Mouse (Mus musculus) layer of hippocampus, postnatal 10 days (tissue): ENCODE results near the gene Vash2. TPM values are rescaled to one million over a fixed set of nuclear protein-coding genes. Genes with fewer than 3 reads are reported as not detected.
"Not testable (repeated sequence)": the region's sequence is repeated elsewhere in the genome, so short reads cannot be mapped to it uniquely, and the experiment has no call there.

Experiments
- DNase-seq, 2 experiments: peaks; one replicate each; pipeline ENCODE4 v3.0.0; 2021; ENCODE audit warnings: low spot score in 2 of 2
- long read RNA-seq: library from polyadenylated mRNA; stranded (forward); transcript quantifications from one replicate; pipeline ENCODE4 v2.0.0, GENCODE M21; 2023
- total RNA-seq, 2 experiments: library from RNA; stranded (reverse); gene quantifications; 2 replicates each; pipeline ENCODE4 v1.2.3; 2021

The Vash2 gene
- total RNA-seq = 10 to 100 TPM; 14.9 to 15.2 TPM
- long read RNA-seq, transcript Vash2-202 (8 exons, 3,897 nt) = major isoform, 14 of 30 reads
- long read RNA-seq, partial matches to known transcripts = 2 of 30 reads
- long read RNA-seq, other reads (novel, unspliced or antisense) = 14 of 30 reads

GRCm38 (mm10) chr1:190979100-190979563 is at the start of gene Vash2:
Gene Vash2, minus strand, starts transcription at chr1:190979296.
- peak; percentile 79 to 83 for DNase-seq

GRCm38 (mm10) chr1:191026021-191026713 is 47.1 kb upstream of the Vash2 start, which contains the start of gene Flvcr1:
Gene Flvcr1, minus strand, starts transcription at chr1:191026158.
- DNase-seq = peak; percentile 97 to 98

GRCm38 (mm10) chr1:191025016-191026012 is 46.2 kb upstream of the Vash2 start:
- DNase-seq = no peak

GRCm38 (mm10) chr1:191023806-191024205 is 44.7 kb upstream of the Vash2 start:
- not testable (repeated sequence) for DNase-seq

GRCm38 (mm10) chr1:191023140-191023539 is 44.0 kb upstream of the Vash2 start:
- no peak for DNase-seq

GRCm38 (mm10) chr1:191021016-191021415 is 41.9 kb upstream of the Vash2 start:
- DNase-seq = peak in 1 of 2 experiments; percentile 20

- DNase-seq = peak in 1 of 2 experiments; percentile 16
These were observed 41.3 kb upstream of the Vash2 start for GRCm38 (mm10) chr1:191020217-191020924.

- DNase-seq = no peak
These were observed 40.7 kb upstream of the Vash2 start for GRCm38 (mm10) chr1:191019803-191020202.

GRCm38 (mm10) chr1:191014271-191014670 is 35.2 kb upstream of the Vash2 start:
- no peak for DNase-seq

GRCm38 (mm10) chr1:191008707-191009106 is 29.6 kb upstream of the Vash2 start:
- DNase-seq = no peak

- no peak for DNase-seq
These were observed 23.1 kb upstream of the Vash2 start for GRCm38 (mm10) chr1:191002201-191002600.

- no peak for DNase-seq
These were observed 21.6 kb upstream of the Vash2 start for GRCm38 (mm10) chr1:191000686-191001085.

GRCm38 (mm10) chr1:190998027-190998426 is 18.9 kb upstream of the Vash2 start:
- no peak for DNase-seq

- DNase-seq = no peak
These were observed 17.3 kb upstream of the Vash2 start for GRCm38 (mm10) chr1:190996346-190996877.

- DNase-seq = peak; percentile 67 to 75
These were observed 16.5 kb upstream of the Vash2 start for GRCm38 (mm10) chr1:190995548-190995947.

- no peak for DNase-seq
These were observed 10.5 kb upstream of the Vash2 start for GRCm38 (mm10) chr1:190989437-190990082.

- no peak for DNase-seq
These were observed 2.3 kb upstream of the Vash2 start for GRCm38 (mm10) chr1:190981412-190981811.

GRCm38 (mm10) chr1:190980470-190980869 is 1.4 kb upstream of the Vash2 start:
- DNase-seq = no peak

- DNase-seq = peak in 1 of 2 experiments; percentile 41
These were observed 504 bp downstream of the Vash2 start for GRCm38 (mm10) chr1:190978511-190979073.

GRCm38 (mm10) chr1:190978001-190978400 is 1.1 kb downstream of the Vash2 start:
- DNase-seq = peak; percentile 27 to 30
